Mouse (Mus musculus) kidney, postnatal 0 days (tissue): ENCODE measurements around the gene Megf9. TPM values are rescaled to one million over a fixed set of nuclear protein-coding genes. Genes with fewer than 3 reads are reported as not detected.

ENCODE experiments used
- ATAC-seq: fragments of 200-750 bp; cut with Nextera tagmentation; replicated peaks from 2 replicates; pipeline ENCODE4 v1.8.0; 2017; ENCODE audit warnings: low read depth, moderate number of reproducible peaks, moderate TSS enrichment, moderate library complexity; ENCODE audit not compliant: low FRiP score
- DNase-seq: peaks from one replicate; pipeline ENCODE4 v3.0.0-alpha.2; 2016; ENCODE audit warnings: low spot score
- H3K27ac ChIP-seq: fragments of 300-500 bp; sonication (generic); 2 replicates; pipeline ENCODE4 v1.5.1; 2014; ENCODE audit warnings: mild to moderate bottlenecking
- H3K27me3 ChIP-seq: fragments of 300-500 bp; sonication (generic); 2 replicates; pipeline ENCODE4 v1.6.1; 2014; ENCODE audit warnings: low read length, mixed read lengths; ENCODE audit not compliant: insufficient read depth
- H3K36me3 ChIP-seq: fragments of 300-500 bp; sonication (generic); 2 replicates; pipeline ENCODE4 v1.6.1; 2014; ENCODE audit warnings: low read length, mixed read lengths; ENCODE audit not compliant: insufficient read depth
- H3K4me1 ChIP-seq: fragments of 300-500 bp; sonication (generic); replicated peaks from 2 replicates; pipeline ENCODE4 v1.6.1; 2014; ENCODE audit warnings: antibody characterized with exemption, low read length, mixed read lengths; ENCODE audit not compliant: insufficient read depth
- H3K4me2 ChIP-seq: fragments of 300-500 bp; sonication (generic); 2 replicates; pipeline ENCODE4 v1.6.1; 2014; ENCODE audit warnings: mild to moderate bottlenecking, low read length, moderate library complexity, mixed read lengths
- H3K4me3 ChIP-seq: fragments of 300-500 bp; sonication (generic); replicated peaks from 2 replicates; pipeline ENCODE4 v1.5.1; 2014; ENCODE audit warnings: low read depth, low read length
- H3K9ac ChIP-seq: fragments of 300-500 bp; sonication (generic); 2 replicates; pipeline ENCODE4 v1.6.1; 2014; ENCODE audit warnings: low read depth, low read length
- H3K9me3 ChIP-seq: fragments of 300-500 bp; sonication (generic); replicated peaks from 2 replicates; pipeline ENCODE4 v1.6.1; 2016; ENCODE audit warnings: low read length, inconsistent platforms, mixed read lengths
- CTCF ChIP-seq: IDR thresholded peaks from 2 replicates; pipeline ENCODE4 v1.5.1; 2016; ENCODE audit warnings: antibody characterized with exemption, low read depth, mild to moderate bottlenecking, moderate library complexity
- WGBS: fragments of 180-500 bp; shearing (Covaris S2); extraction: QIAGEN DNeasy Blood & Tissue Kit; methylation state at CpG from one replicate; pipeline ENCODE4 v1.1.7; 2014; 5-methylcytosine and 5-hydroxymethylcytosine counted together
- polyA plus RNA-seq: library from polyadenylated mRNA; unstranded; fragments of >200 nt; fragmentation: Nextera tagmentation; extraction: Ambion mirVana; gene quantifications from 2 replicates; pipeline ENCODE4 v1.2.1, GENCODE M21; 2015

Megf9 gene
- polyA plus RNA-seq, 1 experiment from 2014 or later = 13.4 TPM

DNA sequence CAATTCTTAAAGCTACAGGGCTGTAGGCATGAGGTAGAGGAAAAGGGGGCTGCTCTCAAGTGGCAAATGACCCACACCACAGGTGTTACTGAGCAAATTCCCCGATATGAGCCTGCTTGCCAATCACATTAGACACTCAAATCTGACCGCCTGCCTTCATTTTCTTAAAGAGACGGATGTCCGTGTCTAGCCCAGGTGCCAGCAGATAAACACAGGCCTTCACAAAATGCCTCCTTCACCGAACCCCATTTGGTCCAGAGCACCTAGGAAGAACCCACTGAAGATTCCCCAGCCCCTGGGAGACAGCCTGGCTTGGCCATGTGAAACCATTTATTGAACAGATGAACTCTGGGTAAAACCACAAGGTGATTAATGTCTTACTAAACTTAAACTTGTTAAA lies 138.1 kb downstream of the Megf9 start:
- Histone ChIP-seq H3K4me2 (no peak overlapping the region), H3K4me3 (no peak overlapping the region), H3K36me3 (peaks cover 10% of the 10 kb centered on the region; the same call in 1 of the 2 replicates), H3K27me3 (no peaks in the 10 kb centered on the region), H3K4me1 (no peaks in the 10 kb centered on the region), H3K9ac (no peak overlapping the region), H3K27ac (no peak overlapping the region), H3K9me3 (no peaks in the 10 kb centered on the region)
- WGBS = 85% methylated on average over 5 of the region's 5 CpGs
- no peak for TF ChIP-seq CTCF
- DNase-seq (no peak), ATAC-seq (no peak)

DNA sequence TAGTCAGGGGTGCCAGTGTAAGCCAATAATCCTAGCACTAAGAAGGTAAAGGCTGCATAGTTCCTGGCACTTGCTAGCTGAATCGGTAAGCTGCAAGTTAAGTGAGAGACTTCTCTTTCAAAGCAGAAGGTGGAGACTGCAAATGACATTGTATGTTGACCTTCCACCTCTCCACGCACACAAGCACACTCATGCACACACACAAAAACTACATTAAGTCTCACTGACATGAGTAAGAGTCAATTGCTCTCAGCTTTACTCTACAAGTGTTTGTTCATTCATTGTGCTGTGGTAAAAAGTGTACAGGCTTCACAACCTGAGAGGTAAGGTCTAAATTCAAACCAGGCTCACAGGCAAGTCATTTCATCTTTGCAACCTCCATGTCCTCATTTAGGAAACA lies 140.1 kb downstream of the Megf9 start:
- H3K36me3 ChIP-seq = peaks cover 1% of the 10 kb centered on the region; the same call in 1 of the 2 replicates
- ATAC-seq = no peak
- no peak for TF ChIP-seq CTCF
- H3K4me1 ChIP-seq = no peaks in the 10 kb centered on the region
- H3K4me3 ChIP-seq = no peak overlapping the region
- no peaks in the 10 kb centered on the region for H3K27me3 ChIP-seq
- H3K4me2 ChIP-seq = no peak overlapping the region
- 97% methylated on average over 2 of the region's 2 CpGs for WGBS
- no peaks in the 10 kb centered on the region for H3K9me3 ChIP-seq
- H3K27ac ChIP-seq = no peak overlapping the region
- no peak overlapping the region for H3K9ac ChIP-seq
- DNase-seq = no peak

DNA sequence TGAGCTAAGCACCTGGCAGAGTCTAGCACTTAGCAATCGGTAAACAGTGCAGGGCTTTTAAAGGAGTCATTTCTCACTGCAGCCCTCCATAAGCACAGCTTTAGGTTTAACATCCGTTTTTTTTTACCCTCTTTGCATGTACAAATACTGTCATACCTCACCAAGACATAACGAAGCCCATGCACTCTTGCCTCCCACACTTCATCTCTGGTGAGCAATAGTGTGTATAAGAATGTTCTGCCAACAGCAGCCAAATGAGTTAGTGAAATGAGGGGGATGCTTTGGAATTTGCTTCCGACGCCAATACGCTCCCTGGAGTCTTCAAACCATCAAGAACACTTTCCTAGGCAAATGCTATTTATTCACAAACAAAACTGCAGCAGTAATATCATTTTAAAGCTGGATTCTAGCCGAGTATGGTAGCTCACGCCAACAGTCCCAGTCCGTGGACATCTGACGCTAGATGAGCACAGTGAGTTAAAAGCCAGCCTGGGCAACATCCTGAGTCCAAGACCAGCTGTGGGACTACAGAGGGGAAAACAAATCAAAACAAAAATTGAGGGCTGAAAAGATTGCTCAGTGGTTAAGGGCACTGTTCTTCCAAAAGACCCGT lies 142.9 kb downstream of the Megf9 start:
- no peak overlapping the region for H3K4me3 ChIP-seq
- no peaks in the 10 kb centered on the region for H3K4me1 ChIP-seq
- no peak for TF ChIP-seq CTCF
- no peak overlapping the region for H3K27ac ChIP-seq
- H3K9ac ChIP-seq = no peak overlapping the region
- H3K4me2 ChIP-seq = no peak overlapping the region
- H3K9me3 ChIP-seq = no peaks in the 10 kb centered on the region
- no peaks in the 10 kb centered on the region for H3K27me3 ChIP-seq
- no peak for ATAC-seq
- no peaks in the 10 kb centered on the region; the same call in 1 of the 2 replicates for H3K36me3 ChIP-seq
- DNase-seq = peak; percentile 46
- 76% methylated on average over 11 of the region's 11 CpGs for WGBS

DNA sequence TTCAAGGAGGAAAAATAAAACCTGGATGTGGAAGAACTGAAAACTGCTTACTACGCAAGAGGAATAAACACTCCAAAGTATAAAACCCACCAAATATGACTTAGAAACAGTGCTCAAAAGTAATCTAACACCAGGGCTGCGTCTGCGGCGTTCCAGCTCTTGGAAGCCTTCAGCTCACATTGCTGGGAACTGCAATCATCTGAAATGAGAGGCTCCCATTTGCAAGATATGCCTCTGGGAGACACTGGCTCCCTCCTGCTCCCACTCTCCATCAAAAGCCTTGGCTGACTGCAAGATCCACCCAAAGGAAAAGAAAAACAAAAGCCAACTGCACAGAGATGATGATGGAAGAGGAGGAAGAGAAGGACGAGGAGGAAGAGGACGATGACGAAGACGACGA lies 143.7 kb downstream of the Megf9 start:
- H3K27ac ChIP-seq = no peak overlapping the region
- WGBS = 85% methylated on average over 9 of the region's 9 CpGs
- DNase-seq = no peak
- H3K4me3 ChIP-seq = no peak overlapping the region
- no peaks in the 10 kb centered on the region for H3K27me3 ChIP-seq
- H3K36me3 ChIP-seq = no peaks in the 10 kb centered on the region; the same call in 1 of the 2 replicates
- H3K4me2 ChIP-seq = no peak overlapping the region
- TF ChIP-seq CTCF = no peak
- no peaks in the 10 kb centered on the region for H3K9me3 ChIP-seq
- H3K4me1 ChIP-seq = no peaks in the 10 kb centered on the region
- ATAC-seq = no peak
- H3K9ac ChIP-seq = no peak overlapping the region

DNA sequence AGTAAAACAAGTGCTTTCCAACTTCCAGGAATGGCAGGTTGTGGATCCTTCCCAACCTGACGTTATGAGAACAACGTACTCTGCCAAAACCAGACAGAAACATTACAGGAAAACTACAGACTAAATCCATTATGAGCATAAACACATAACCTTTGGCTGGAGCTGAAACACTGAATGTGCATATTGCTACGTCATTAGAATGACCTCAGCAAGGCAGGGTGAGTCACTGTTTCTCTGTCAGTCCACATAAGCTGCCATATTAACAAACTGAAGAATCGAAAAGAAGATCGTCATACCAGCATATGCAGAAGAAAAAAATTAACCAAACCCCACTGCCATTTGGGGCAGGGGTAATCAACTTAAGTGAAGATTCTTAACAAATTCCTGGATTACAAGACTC lies 148.6 kb downstream of the Megf9 start:
- TF ChIP-seq CTCF = no peak
- Histone ChIP-seq H3K4me3 (no peak overlapping the region), H3K4me2 (no peak overlapping the region), H3K4me1 (no peaks in the 10 kb centered on the region), H3K9ac (no peak overlapping the region), H3K27ac (no peak overlapping the region), H3K36me3 (no peaks in the 10 kb centered on the region), H3K9me3 (no peaks in the 10 kb centered on the region), H3K27me3 (no peaks in the 10 kb centered on the region)
- WGBS = 80% methylated on average over 5 of the region's 5 CpGs
- DNase-seq = no peak
- no peak for ATAC-seq

DNA sequence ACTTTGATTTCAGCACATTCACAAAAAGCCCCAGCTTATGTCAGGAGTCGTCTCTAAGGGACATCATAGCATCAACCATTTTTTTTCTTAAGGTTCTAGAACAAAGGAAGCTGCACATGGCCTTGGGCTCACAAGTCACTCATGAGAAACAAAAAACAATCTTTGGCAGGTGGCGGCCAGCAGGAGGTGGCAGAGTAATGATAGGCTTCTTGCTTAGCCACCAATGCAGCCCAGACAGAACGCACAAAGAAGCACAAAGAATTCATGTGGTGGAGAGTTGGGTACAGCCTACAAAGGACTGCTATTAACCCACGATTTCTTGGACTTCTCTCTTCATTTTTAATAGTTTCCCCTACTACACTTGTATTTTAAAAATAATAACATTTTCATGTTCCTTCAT lies 157.4 kb downstream of the Megf9 start:
- no peak for ATAC-seq
- Histone ChIP-seq H3K4me3 (no peak overlapping the region), H3K4me1 (no peaks in the 10 kb centered on the region), H3K36me3 (no peaks in the 10 kb centered on the region), H3K27me3 (no peaks in the 10 kb centered on the region), H3K9ac (no peak overlapping the region), H3K27ac (no peak overlapping the region), H3K9me3 (no peaks in the 10 kb centered on the region), H3K4me2 (no peak overlapping the region)
- peak; percentile 18; the same call in 1 of the 2 replicates for TF ChIP-seq CTCF
- DNase-seq = no peak
- 84% methylated on average over 4 of the region's 4 CpGs for WGBS

Other genes starting within 250 kb of the Megf9 start
- 8.9 and 12.1 TPM in 2 replicates for gene Cdk5rap2, start 124.6 kb downstream of the Megf9 start, polyA plus RNA-seq